Mouse (Mus musculus): ENCODE measurements around the gene Med18.

Gene Med18

GRCm38 (mm10) chr4:132477833-132478232 lies 14.1 kb upstream of the Med18 start:
- no peak for DNase-seq

- no peak for DNase-seq
Observed at GRCm38 (mm10) chr4:132475895-132476878, 12.5 kb upstream of the Med18 start.

GRCm38 (mm10) chr4:132474631-132475030 lies 10.9 kb upstream of the Med18 start:
- DNase-seq: no peak

- no peak for DNase-seq
Observed at GRCm38 (mm10) chr4:132473411-132473810, 9.7 kb upstream of the Med18 start.

- no peak for DNase-seq
Observed at GRCm38 (mm10) chr4:132469873-132470272, 6.2 kb upstream of the Med18 start.

- DNase-seq: no peak
Observed at GRCm38 (mm10) chr4:132464255-132464613, 513 bp upstream of the Med18 start.

GRCm38 (mm10) chr4:132462836-132463235 lies 885 bp downstream of the Med18 start:
- no peak for DNase-seq

- DNase-seq: no peak
Observed at GRCm38 (mm10) chr4:132460225-132460624, 3.5 kb downstream of the Med18 start.

GRCm38 (mm10) chr4:132455561-132455960 lies 8.2 kb downstream of the Med18 start:
- no peak for DNase-seq

- no peak for DNase-seq
Observed at GRCm38 (mm10) chr4:132455146-132455545, 8.6 kb downstream of the Med18 start.

- DNase-seq: no peak
Observed at GRCm38 (mm10) chr4:132454216-132454615, 9.5 kb downstream of the Med18 start.

GRCm38 (mm10) chr4:132449778-132450177 lies 13.9 kb downstream of the Med18 start:
- no peak for DNase-seq

GRCm38 (mm10) chr4:132446105-132446504 lies 17.6 kb downstream of the Med18 start:
- DNase-seq: no peak

GRCm38 (mm10) chr4:132444516-132444915 lies 19.2 kb downstream of the Med18 start:
- no peak for DNase-seq

- DNase-seq: no peak
Observed at GRCm38 (mm10) chr4:132437857-132438256, 25.9 kb downstream of the Med18 start.

- no peak for DNase-seq
Observed at GRCm38 (mm10) chr4:132432717-132433372, 30.9 kb downstream of the Med18 start.

- DNase-seq: no peak
Observed at GRCm38 (mm10) chr4:132428022-132428542, 35.6 kb downstream of the Med18 start.

- no peak for DNase-seq
Observed at GRCm38 (mm10) chr4:132427493-132427892, 36.2 kb downstream of the Med18 start.

- no peak for DNase-seq
Observed at GRCm38 (mm10) chr4:132426021-132426420, 37.7 kb downstream of the Med18 start.

GRCm38 (mm10) chr4:132424765-132425164 lies 39.0 kb downstream of the Med18 start:
- DNase-seq: peak; percentile 25

GRCm38 (mm10) chr4:132421923-132422782 lies 41.6 kb downstream of the Med18 start, which contains the start of gene Phactr4:
Gene Phactr4 (minus strand): TSS chr4:132422489.
- DNase-seq: peak; percentile 92

GRCm38 (mm10) chr4:132421556-132421922 lies 42.2 kb downstream of the Med18 start:
- no peak for DNase-seq

- DNase-seq: no peak
Observed at GRCm38 (mm10) chr4:132420471-132420870, 43.2 kb downstream of the Med18 start.
